Mouse (Mus musculus): ENCODE results near the gene Arhgef11. TPM values are rescaled to one million over a fixed set of nuclear protein-coding genes. Genes with fewer than 3 reads are reported as not detected.
A peak's percentile ranks its signal among the peaks of the same experiment; 100 is the strongest.

Arhgef11 gene
- polyA plus RNA-seq, 1 experiment from 2014 or later: 25.9 TPM

DNA sequence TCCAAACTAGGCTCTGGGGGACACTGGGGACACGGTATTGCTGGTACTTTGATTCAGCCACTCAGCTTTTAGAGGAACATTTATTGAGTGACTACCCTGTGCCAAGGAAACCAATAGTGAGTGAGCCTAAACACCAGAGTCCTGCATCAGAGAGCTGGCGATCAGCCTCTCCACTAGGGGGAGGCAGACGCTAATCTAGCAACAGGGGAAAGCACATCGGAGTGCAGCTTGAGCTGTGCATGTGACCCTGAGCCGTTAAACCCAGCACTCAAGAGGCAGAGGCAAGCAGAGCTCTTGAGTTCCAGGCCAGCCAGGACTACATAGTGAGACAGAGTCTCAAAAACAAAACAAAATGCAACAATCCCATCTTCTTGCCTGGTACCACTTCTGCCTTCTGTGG, 131.7 kb downstream of the Arhgef11 start:
- peaks cover 10% of the 10 kb centered on the region for H3K27me3 ChIP-seq
- no peak overlapping the region for H3K4me3 ChIP-seq (replicated peaks)
- H3K27ac ChIP-seq: no peak overlapping the region
- H3K4me2 ChIP-seq: no peak overlapping the region
- no peak overlapping the region for H3K9ac ChIP-seq
- H3K36me3 ChIP-seq (replicated peaks): no peaks in the 10 kb centered on the region
- WGBS: 19% methylated on average over 5 of the region's 5 CpGs
- peaks cover 12% of the 10 kb centered on the region for H3K4me1 ChIP-seq
- H3K9me3 ChIP-seq: no peaks in the 10 kb centered on the region
- peak; percentile 46; the same call in 1 of the 2 replicates for ATAC-seq (ENCODE audit: low FRiP score)

DNA sequence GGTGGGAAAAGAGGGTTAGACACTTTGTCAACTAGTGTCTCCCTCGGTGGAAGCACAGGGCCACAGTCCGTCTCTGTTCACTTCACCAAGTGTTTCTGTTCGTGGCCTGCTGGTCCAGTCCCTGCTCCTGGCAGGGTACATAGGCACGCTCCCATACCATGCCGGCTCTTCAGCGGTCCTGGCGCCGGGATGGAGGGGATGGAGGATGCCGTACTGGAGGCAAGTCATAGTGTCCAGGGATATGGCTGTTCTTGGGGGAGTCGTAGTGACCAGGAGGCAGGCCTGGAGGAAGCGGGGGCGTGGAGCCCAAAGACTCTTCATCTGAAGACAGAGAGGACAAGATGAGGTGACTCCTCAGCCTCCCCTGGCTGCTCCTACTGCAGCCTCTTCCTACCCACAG, 132.6 kb downstream of the Arhgef11 start:
- no peaks in the 10 kb centered on the region for H3K9me3 ChIP-seq
- WGBS: 87% methylated on average over 12 of the region's 12 CpGs
- no peaks in the 10 kb centered on the region for H3K36me3 ChIP-seq (replicated peaks)
- H3K4me2 ChIP-seq: no peak overlapping the region
- no peak overlapping the region for H3K4me3 ChIP-seq (replicated peaks)
- ATAC-seq (ENCODE audit: low FRiP score): no peak
- no peak overlapping the region for H3K27ac ChIP-seq
- no peak overlapping the region for H3K9ac ChIP-seq
- peaks cover 20% of the 10 kb centered on the region for H3K27me3 ChIP-seq
- H3K4me1 ChIP-seq: peaks cover 9% of the 10 kb centered on the region

DNA sequence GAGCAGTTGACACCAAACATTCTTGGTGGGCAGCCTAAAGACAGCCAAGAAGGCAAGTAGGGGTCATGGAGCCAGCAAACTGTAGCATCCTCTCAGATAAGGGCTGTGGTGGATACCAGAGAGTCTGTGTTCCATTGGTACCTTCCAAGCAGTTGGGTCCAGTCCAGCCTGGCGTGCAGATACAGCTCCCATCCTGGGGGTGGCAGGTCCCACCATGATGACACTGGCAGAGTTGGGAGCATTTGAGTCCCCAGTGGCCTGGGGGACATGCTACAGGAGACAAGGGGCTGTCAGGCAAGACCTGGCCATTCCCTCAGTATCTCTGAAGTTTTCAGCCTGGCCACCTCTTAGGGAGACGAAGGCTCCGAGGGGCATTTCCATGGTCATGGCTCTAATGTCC, 135.2 kb downstream of the Arhgef11 start:
- H3K9me3 ChIP-seq: no peaks in the 10 kb centered on the region
- H3K9ac ChIP-seq: no peak overlapping the region
- 89% methylated on average over 3 of the region's 3 CpGs for WGBS
- peaks cover 39% of the 10 kb centered on the region for H3K27me3 ChIP-seq
- H3K27ac ChIP-seq: no peak overlapping the region
- H3K36me3 ChIP-seq (replicated peaks): no peaks in the 10 kb centered on the region
- peaks cover 11% of the 10 kb centered on the region for H3K4me1 ChIP-seq
- no peak for ATAC-seq (ENCODE audit: low FRiP score)
- no peak overlapping the region for H3K4me2 ChIP-seq
- H3K4me3 ChIP-seq (replicated peaks): no peak overlapping the region

DNA sequence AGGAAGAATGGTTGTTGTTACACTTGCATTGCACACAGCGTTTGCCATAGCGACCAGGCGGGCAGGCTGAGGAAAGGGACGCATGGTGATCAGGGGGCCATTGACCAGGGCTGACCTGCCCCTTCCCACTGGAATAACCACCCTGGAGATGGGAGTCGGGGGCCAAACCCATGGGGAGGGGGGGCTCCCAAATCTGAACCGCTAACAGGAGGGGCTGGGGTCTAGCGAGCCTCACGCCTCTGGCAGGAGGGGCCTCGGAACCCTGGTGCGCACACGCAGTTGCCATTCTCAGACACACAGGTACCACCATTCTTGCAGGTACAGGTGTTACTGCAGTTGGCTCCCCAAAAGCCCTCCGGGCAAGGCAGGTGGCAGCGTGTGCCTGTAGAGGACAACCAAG, 136.5 kb downstream of the Arhgef11 start:
- 85% methylated on average over 13 of the region's 13 CpGs for WGBS
- H3K4me2 ChIP-seq: no peak overlapping the region
- H3K27ac ChIP-seq: no peak overlapping the region
- no peak overlapping the region for H3K4me3 ChIP-seq (replicated peaks)
- H3K9ac ChIP-seq: no peak overlapping the region
- H3K9me3 ChIP-seq: no peaks in the 10 kb centered on the region
- H3K36me3 ChIP-seq (replicated peaks): no peaks in the 10 kb centered on the region
- H3K4me1 ChIP-seq: peaks cover 11% of the 10 kb centered on the region
- no peak for ATAC-seq (ENCODE audit: low FRiP score)
- peaks cover 42% of the 10 kb centered on the region for H3K27me3 ChIP-seq

DNA sequence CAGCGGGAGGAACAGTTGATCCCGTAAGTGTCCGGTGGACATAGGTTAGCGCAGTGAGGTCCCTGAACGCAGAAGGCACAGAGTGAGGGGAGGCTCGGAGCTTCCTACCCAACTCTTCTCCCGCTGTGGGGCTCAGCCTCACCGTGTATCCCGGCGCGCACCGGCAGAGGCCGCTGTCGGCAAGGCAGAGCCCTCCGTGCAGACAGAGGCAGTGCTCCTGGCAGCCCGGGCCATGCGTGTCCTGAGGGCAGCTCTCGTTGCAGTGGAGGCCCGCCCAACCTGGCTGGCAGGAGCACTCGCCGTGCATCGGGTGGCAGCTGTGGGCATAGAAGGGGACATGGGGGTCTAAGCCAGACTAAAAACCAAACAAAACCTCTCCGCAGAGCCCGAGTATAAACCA, 138.6 kb downstream of the Arhgef11 start:
- Histone ChIP-seq H3K9me3 (no peaks in the 10 kb centered on the region), H3K4me3 (replicated peaks) (peak overlapping the region; percentile 25), H3K27me3 (peaks cover 46% of the 10 kb centered on the region), H3K27ac (no peak overlapping the region), H3K36me3 (replicated peaks) (no peaks in the 10 kb centered on the region), H3K4me2 (peak overlapping the region; percentile 49), H3K4me1 (peaks cover 11% of the 10 kb centered on the region), H3K9ac (0 out of 2 replicates have a peak overlapping the region, but pooled peaks have one; percentile 41)
- 2% methylated on average over 24 of the region's 24 CpGs for WGBS
- peak; percentile 85 for ATAC-seq (ENCODE audit: low FRiP score)

DNA sequence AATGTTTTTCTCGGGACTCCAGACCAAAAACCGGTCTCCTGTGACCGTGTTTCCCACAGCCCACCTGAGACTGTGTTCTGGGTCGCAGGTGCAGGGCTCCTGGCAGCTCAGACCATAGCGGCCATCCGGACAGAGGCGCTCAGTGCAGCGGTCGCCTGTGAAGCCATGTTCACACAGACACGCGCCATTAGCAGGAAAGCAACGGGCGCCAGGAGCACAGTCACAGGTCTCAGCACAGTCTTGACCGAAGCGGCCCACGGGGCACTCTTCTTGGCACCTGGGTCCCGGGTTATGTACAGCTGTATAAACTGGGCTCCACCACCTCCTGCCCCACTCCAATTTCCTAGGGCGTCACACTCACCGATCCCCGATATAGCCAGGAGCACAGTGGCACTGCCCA, 139.1 kb downstream of the Arhgef11 start:
- Histone ChIP-seq H3K36me3 (replicated peaks) (no peaks in the 10 kb centered on the region), H3K4me2 (peak overlapping the region; percentile 49), H3K27ac (no peak overlapping the region), H3K9ac (no peak overlapping the region), H3K9me3 (no peaks in the 10 kb centered on the region), H3K4me3 (replicated peaks) (no peak overlapping the region), H3K27me3 (peaks cover 46% of the 10 kb centered on the region), H3K4me1 (peaks cover 11% of the 10 kb centered on the region)
- peak; percentile 42; the same call in 1 of the 2 replicates for ATAC-seq (ENCODE audit: low FRiP score)
- WGBS: 54% methylated on average over 20 of the region's 20 CpGs

DNA sequence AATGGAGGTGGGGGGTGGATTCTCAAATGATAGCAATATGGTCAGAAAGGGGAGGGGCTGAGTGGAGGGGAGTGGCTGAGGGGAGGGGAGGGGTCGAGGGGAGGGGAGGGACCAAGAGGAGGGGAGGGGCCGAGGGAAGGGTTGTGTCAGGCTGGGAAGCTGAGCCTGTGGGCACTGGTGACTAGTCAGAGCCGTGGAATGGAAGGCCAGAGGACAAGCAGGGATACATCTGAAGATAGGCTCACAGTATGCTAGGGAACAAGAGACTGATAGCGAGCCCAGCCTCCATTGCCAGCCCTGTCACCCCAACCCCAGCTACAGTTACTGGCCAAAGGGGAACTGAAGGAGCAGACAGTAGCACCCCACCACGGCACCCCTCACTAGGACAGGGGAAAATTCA, 141.3 kb downstream of the Arhgef11 start:
- no peak overlapping the region for H3K27ac ChIP-seq
- H3K9ac ChIP-seq: no peak overlapping the region
- no peak overlapping the region for H3K4me3 ChIP-seq (replicated peaks)
- H3K36me3 ChIP-seq (replicated peaks): no peaks in the 10 kb centered on the region
- H3K27me3 ChIP-seq: peaks cover 53% of the 10 kb centered on the region
- H3K9me3 ChIP-seq: no peaks in the 10 kb centered on the region
- WGBS: 45% methylated on average over 5 of the region's 5 CpGs
- ATAC-seq (ENCODE audit: low FRiP score): no peak
- H3K4me1 ChIP-seq: peaks cover 15% of the 10 kb centered on the region
- H3K4me2 ChIP-seq: no peak overlapping the region

DNA sequence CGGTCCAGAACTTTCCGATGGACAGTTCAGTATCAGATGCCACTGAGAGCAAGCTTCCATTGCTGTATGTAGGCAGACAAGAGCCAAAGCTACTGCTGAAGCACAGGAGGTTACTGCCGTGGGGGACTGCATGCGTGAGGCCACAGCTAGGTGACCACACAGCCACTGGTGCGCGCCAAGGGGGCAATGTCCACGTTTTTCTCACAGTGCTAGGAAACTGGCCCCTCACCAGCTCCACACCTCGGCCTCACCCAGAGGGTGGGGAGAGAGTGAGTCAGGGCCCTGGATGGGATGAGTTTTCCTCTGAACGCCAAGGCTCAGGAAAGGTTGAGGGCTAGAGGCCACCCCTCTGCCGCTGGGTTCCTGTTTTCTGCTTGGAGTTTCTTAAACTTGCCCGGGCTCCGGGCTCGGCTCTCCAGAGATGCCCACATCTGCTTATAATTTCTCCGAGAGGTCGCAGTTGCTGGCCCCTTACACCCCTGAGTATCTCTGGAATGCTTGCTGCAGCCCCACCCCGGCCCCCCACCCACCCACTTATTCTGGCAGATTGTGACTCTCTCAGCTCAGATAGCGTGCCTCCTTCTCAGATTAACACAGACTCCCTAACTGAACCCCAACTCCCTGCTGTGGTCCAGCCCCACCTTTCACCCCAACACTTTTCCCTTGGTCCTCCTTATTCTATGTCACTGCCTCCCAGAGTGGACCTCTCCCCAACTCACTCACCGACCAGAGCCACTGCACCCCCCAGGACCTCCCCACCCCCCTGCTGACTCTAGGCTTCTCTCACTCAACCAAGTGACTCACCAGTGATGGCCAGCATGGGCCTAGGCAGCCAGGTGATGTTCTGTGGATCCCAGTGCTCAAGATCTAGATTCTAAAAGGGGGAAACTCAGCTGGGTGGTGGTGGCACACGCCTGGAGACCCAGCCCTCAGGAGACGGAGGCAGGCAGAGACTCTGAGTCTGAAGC, 144.3 kb downstream of the Arhgef11 start:
- Histone ChIP-seq H3K4me1 (peaks cover 16% of the 10 kb centered on the region), H3K4me2 (no peak overlapping the region), H3K9me3 (no peaks in the 10 kb centered on the region), H3K9ac (no peak overlapping the region), H3K36me3 (replicated peaks) (no peaks in the 10 kb centered on the region), H3K27ac (no peak overlapping the region), H3K27me3 (peaks cover 52% of the 10 kb centered on the region), H3K4me3 (replicated peaks) (no peak overlapping the region)
- WGBS: 76% methylated on average over 20 of the region's 20 CpGs
- ATAC-seq (ENCODE audit: low FRiP score): no peak

DNA sequence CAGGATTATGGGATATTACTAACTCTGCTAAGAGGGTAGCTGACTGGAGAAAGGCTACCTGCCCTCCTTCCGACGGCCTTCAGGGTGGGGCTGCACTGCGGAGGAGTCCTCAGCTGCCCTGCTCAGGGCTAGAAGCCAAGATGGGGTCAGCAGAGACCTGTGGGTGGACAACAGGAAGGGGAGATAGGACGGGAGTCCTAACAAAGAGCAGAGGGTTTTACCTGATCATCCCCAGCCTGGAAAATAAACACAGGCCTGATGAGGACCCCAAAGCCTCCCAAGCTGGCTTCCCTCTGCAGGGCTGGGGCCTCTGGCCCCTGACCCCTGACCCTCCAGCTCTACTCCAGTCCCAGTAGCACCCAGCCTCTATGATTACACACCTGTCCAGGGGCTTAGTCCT, 145.8 kb downstream of the Arhgef11 start:
- Histone ChIP-seq H3K4me2 (no peak overlapping the region), H3K27ac (0 out of 2 replicates have a peak overlapping the region, but pooled peaks have one; percentile 21), H3K36me3 (replicated peaks) (no peaks in the 10 kb centered on the region), H3K27me3 (peaks cover 55% of the 10 kb centered on the region), H3K9me3 (no peaks in the 10 kb centered on the region), H3K4me3 (replicated peaks) (no peak overlapping the region), H3K4me1 (peaks cover 15% of the 10 kb centered on the region), H3K9ac (no peak overlapping the region)
- 79% methylated on average over 4 of the region's 4 CpGs for WGBS
- ATAC-seq (ENCODE audit: low FRiP score): no peak

DNA sequence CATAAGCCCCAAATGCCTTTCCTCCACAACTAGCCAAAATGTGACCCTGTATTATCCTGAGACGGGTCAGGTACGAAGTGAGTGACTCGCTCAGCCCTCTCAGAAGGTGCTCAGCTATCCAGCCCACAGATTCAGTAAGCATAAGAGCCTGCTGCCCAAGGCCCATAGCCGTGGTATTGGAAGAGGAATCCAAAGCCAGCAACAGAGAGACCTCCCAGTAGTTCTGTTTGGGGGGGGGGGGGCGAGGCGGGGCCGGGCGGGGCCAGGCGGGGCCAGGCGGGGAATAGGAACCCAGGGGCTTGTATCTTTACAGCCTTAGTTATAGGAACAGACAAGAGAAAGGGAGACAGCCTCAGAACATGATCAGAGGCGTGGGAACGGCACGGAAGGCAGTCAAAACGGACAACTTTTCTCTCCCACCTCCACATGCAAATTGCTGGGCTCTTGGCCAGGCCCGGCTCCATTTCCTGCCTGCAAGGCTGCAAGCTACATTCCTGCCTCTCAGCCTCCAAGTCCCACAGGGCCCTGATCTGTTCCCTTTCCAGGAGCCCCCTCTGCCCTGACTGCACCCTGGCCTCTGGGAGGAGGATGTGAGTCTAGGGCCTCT, 146.4 kb downstream of the Arhgef11 start:
- peaks cover 16% of the 10 kb centered on the region for H3K4me1 ChIP-seq
- H3K4me2 ChIP-seq: no peak overlapping the region
- H3K4me3 ChIP-seq (replicated peaks): no peak overlapping the region
- no peak overlapping the region for H3K9ac ChIP-seq
- 0 out of 2 replicates have a peak overlapping the region, but pooled peaks have one; percentile 31 for H3K27ac ChIP-seq
- no peak for ATAC-seq (ENCODE audit: low FRiP score)
- H3K9me3 ChIP-seq: no peaks in the 10 kb centered on the region
- H3K36me3 ChIP-seq (replicated peaks): no peaks in the 10 kb centered on the region
- peaks cover 61% of the 10 kb centered on the region for H3K27me3 ChIP-seq
- 28% methylated on average over 15 of the region's 15 CpGs for WGBS

DNA sequence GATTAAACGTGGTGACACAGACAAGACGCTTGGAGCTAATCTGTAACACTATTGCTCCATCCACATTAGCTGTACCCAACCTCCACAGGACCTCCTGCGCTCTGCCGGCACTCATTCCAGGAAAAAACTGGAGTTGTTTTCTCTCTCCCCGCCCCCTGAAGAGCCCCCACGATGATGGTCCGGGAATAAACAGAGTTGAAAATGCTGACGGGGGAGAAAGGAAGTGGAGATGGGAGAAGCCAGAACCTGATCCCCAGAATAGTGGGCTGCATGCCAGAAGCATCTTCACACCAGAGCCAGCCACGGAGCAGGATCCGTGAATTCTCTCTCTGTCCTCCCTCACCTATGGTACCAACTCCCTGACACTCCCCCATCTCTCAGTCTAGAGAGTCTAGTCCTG, 147.1 kb downstream of the Arhgef11 start:
- H3K36me3 ChIP-seq (replicated peaks): no peaks in the 10 kb centered on the region
- no peak overlapping the region for H3K9ac ChIP-seq
- no peak overlapping the region for H3K27ac ChIP-seq
- H3K4me3 ChIP-seq (replicated peaks): no peak overlapping the region
- H3K4me2 ChIP-seq: no peak overlapping the region
- H3K9me3 ChIP-seq: no peaks in the 10 kb centered on the region
- peaks cover 18% of the 10 kb centered on the region for H3K4me1 ChIP-seq
- WGBS: 40% methylated on average over 10 of the region's 10 CpGs
- H3K27me3 ChIP-seq: peaks cover 65% of the 10 kb centered on the region
- ATAC-seq (ENCODE audit: low FRiP score): no peak

DNA sequence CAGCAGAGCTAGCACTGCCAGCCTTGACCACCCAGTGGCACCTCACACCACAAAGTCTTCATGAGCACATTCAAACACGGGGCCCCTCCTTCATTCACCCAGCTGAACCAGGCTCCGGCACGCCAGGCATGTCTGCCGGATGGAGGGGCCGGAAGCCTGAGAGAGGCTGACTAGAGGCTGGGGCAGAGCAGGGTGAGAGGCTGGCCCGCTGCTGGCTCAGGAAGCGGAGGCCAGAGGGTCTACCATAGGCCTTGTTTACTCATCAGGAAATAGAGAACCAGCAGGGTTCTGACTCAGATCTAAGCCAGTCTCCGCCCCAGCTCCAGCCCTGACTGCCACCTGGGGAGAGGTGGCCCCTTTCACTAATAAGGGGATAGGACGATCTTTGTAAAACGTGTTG, 147.7 kb downstream of the Arhgef11 start:
- no peak for ATAC-seq (ENCODE audit: low FRiP score)

More for the DNA sequence above, 147.7 kb downstream of the Arhgef11 start:
- 16% methylated on average over 10 of the region's 10 CpGs for WGBS
- Histone ChIP-seq H3K36me3 (replicated peaks) (no peaks in the 10 kb centered on the region), H3K4me3 (replicated peaks) (no peak overlapping the region), H3K4me2 (no peak overlapping the region), H3K4me1 (peaks cover 18% of the 10 kb centered on the region), H3K9me3 (no peaks in the 10 kb centered on the region), H3K27ac (peak overlapping the region; percentile 51; the same call in 1 of the 2 replicates), H3K27me3 (peaks cover 67% of the 10 kb centered on the region), H3K9ac (no peak overlapping the region)
